Mouse (Mus musculus): ENCODE data around the gene Sbno1.

Gene Sbno1

DNA sequence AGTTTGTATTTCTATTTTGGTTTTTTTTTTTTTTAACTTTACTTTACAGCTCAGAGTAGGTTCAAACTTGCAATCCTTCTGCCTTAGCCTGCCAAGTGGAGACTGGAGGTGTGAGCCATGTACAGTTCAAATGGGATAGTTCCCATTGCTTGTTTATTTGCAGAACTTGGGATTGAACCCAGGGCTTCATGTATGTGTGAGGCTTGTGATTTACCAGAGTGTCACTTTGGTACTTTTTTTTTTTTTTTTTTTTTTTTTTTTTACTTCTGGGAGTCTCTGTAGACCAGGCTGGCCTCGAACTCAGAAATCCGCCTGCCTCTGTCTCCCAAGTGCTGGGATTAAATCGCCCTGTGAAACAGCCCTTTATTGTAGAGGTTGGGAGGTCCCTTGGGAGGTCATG is 18.4 kb upstream of the Sbno1 start:
- no peak for DNase-seq (ENCODE audit: low spot score in 2 of 2)

DNA sequence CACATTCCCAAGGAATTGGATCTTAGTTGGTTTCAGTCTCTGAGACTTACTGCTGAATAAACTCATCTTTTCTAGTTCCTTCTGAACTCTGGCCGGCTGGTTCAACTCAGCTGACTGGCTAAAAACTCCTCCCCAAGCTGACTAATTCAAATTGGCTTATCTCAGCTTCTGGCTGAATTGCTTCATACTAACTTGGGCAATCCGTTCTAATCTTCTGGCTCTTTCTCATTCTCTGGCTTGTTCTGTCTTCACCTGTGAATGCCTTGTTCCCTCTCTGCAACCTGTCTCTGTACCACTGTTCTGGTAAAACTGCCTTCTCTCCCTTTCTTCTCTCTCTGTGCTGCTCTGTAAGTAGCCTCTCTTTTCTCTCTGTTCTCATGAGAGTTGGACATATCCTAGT is 16.8 kb upstream of the Sbno1 start:
- DNase-seq (ENCODE audit: low spot score in 2 of 2) = no peak

DNA sequence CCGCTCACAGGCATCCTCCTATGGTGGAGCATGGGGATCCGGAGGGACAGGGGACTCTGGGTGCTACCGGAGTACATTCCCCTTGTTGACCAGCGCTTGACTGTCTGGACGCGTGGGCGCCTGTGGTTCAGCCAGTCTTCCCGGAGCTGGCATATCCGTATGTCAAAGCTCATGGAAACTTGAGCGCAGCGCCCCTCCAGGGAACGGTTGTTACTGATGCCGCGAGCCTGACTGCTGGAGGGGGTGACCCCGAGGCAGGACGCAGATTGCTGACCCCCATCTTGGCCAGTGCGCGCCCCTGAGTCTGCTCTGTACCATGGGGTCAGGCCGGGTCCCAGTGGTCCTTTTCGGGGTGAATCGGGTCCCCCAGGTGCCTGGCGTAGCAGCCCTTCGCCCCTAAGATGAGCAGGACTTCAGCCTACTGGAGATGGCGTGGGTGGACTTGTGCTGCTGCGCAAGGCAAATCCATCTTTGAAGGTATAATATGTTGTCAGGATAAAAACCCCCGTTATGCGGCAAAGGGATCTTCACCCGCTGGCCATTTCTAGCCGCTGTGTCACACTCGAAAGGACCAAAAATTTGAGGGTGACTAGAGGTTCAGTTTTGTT is 14.4 kb upstream of the Sbno1 start:
- DNase-seq (ENCODE audit: low spot score in 2 of 2) = no peak

DNA sequence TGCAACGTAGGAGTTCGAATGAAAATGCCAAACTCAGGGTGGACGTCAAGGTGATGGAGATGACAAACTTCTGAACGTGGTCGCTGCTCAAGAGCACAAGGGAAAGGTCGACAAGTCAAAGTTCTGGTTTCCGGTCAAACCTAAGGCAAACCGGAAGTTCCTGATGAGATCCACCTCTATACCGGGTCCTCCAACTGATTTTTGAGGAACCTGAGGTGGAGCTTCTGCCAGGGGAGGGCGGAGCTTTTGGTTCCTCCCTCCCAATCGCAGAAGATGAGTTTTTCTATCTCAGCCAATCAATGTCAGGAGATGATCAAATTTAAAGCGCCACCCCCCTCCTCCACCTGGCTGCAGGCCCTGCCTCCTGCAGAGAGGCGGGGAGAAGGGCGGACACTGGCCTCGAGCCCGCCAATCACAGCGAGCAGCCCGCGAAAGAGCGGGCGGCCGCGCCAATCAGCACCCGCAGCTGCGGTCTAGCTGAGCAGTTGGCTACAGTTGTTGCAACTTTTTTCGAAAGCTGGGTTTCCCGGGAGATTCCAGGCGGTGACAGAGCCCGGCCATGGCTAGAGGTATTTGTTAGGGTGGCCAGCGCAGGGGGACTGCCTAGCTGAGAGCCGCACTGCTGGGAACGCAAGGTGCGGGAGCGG is 13.8 kb upstream of the Sbno1 start, which contains the start of gene Kmt5a:
Gene Kmt5a, plus strand, starts transcription at position 484 of the 647 bp plus-strand sequence.
- peak; percentile 96 to 98 for DNase-seq (ENCODE audit: low spot score in 2 of 2)

DNA sequence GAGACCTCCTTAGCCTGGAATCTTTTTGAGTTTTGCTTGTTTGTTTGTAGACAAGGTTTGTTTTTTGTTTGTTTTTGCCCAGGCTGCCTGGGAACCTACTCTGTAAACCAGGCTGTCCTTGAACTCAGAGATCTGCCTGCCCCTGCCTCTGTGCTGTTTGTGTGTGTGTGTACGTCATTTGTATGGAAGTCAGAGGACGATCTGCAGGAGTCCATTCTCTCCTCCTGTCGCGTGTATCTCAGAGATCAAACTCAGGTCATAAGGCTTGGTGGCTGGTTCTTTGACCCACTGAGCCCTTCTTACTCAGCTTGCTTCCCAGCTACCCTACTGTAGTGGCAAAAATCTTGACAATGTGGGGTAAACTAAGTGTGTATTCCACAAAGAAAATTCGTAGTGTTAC is 12.9 kb upstream of the Sbno1 start:
- no peak for DNase-seq (ENCODE audit: low spot score in 2 of 2)

DNA sequence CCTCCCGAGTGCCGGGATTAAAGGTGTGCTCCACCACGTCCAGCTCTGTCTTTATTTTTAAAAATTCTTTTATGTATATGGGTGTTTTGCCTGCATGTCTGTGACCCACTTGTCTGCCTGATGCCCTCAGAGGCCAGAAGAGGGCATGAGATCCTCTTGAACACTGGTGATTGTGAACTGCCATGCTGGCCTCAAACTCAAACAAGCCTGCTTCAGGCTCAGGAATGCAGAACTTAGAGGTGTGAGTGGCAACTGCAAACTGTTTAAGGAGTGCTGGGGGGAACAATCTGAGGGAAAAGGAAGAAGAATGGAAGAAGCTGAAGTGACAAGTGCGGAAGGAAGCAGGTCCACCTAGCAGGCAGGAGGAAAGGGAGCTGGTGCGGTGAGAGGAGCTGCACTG is 12.4 kb upstream of the Sbno1 start:
- DNase-seq (ENCODE audit: low spot score in 2 of 2) = no peak

DNA sequence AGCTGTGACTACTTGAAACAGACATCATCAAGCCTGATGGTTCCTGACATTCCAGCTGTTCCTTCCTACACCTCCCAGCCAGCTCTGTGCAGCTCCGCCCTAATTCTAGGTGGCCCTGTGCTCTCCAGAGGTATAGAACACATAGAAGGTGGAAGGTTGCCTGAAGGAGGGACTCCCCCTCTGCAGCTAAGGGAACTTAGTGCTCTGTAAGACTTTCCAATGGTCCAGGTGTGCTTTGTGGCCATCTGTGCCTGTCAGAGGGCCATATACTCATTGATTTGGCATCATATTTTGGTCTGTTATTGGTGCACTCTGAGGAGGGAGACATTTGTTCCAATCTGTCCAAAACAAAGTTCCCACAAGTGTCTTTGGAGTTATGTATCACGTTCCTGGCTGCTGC is 7.2 kb upstream of the Sbno1 start:
- DNase-seq (ENCODE audit: low spot score in 2 of 2) = no peak

DNA sequence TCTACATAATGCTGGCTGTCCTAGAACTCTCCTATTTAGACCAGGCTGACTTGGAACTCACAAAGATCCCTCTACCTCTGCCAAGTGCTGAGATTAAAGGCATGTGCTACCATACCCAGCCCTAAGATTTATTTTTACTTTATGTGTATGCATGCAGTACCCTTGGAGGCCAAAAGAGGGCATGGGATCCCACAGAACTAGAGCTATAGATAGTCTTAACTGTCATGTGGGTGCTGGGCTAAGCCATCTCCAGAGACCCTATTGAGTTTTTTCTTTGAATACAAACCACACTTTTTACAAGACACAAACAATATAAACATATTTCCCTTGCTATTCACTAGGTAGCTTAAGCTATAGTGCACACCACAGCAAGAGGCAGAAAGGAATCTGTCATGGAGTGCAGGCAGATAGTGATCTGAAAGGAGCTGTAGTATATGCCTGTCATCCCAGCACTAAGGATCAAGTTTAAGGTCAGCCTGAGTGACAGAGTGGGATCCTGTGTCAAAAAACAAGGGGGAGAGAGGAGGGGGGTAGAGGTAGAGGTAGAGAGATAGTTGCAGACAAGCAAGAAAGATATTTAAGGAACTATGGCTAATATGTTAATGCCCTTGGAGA is 6.7 kb upstream of the Sbno1 start:
- peak in 1 of 2 experiments; percentile 76 for DNase-seq (ENCODE audit: low spot score in 2 of 2)

DNA sequence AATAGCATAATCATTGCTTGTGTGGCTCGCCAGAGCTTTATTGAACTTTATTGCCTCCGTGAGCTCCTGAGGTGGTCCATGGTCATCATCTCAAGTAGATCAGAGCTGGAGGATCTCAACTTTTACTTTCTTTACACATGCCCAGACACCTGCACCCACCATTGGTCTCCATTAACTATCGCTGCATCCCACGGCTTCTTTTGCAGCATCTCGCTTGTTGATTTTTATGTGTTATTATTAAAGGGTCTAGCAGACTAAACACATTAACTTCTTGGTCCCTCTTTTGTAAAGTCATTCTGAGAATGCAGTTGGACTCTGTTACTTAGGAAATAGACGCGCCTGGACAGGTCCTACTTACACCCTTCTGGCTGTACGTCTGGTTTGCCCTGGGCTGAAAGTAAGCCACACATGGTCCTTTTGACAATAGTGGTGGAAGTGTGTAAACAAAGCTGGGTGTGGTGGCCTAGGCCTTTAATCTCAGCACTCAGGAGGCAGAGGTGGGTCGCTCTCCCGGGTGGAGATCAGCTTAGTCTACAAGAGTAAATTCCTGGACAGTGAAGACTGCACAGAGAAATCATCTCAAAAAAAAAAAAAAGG is 772 bp upstream of the Sbno1 start:
- DNase-seq (ENCODE audit: low spot score in 2 of 2) = no peak

DNA sequence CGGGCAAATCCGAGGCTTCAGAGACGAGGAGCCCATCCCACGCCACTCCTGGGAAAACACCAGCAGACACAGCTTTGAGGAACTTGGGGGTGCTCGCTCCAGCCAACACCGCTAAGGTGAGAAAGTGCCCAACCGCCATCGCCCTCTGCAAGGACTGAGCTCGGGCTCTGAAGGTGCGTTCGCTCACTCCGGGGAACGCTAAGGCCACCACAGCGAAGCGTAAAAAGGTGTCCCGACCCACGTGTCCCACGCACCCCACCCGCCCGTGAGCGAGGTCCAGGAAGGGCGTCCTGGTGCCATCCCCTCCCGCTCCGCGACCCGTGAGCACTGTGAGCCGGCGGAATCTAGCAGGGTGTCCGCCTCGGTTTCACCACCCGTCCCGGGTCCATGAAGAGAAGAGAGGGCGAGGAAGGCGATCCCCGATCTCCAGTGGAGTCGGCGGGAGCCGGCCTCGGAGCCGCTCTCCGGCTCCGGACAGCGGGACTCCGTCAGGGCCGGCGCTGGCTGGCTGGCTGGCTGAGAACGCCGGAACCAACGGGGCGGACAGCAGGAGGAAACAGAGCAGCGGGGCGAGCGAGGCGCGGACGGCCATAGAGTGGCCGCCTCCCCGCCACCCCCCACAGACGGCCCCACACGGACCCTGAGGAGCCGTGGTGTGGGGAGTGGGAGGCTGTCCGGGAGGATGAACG is 934 bp downstream of the Sbno1 start:
- DNase-seq (ENCODE audit: low spot score in 2 of 2) = peak in 1 of 2 experiments; percentile 24

DNA sequence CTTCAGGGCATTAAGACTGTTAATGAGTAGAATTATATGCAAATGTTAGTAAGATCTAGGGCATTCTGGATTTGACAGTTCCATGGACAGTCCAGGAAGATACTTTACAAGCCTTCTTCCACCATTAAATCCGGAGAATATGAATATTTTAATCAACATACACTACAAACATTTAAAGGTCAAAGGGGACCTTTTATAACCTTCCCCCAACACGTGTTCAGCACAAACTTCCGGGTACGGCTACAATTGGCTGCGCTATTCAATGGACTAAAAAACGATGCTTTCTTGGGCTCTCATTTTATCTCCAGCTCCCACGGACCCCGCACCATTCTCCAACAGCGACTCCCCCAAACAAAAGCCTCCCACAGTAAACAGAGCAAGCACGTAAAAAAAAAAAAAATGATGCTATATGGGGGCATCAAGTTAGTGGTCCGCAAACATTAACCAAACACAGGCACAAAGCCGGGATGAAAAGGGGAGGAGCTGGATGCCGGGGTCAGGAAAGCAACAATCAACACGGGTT is 1.5 kb downstream of the Sbno1 start:
- no peak for DNase-seq (ENCODE audit: low spot score in 2 of 2)

DNA sequence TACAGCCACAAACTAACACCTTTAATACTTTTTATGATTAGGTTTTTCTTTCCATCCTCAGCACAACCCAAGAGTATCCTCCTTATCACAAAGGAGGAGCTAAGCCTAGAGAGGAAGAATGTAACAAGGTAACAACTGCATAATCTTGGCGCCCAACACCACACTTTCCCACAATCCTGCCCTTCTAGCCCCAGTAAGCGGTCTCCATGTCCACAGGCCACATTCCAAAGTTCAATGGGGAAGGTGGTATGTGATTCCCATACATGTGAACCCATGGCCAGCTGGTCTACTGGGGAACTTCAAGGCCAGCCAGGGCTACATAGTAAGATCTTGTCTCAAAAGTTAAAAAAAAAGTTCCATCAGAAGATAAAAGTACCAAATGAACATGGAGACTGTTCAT is 4.0 kb downstream of the Sbno1 start:
- DNase-seq (ENCODE audit: low spot score in 2 of 2) = no peak

DNA sequence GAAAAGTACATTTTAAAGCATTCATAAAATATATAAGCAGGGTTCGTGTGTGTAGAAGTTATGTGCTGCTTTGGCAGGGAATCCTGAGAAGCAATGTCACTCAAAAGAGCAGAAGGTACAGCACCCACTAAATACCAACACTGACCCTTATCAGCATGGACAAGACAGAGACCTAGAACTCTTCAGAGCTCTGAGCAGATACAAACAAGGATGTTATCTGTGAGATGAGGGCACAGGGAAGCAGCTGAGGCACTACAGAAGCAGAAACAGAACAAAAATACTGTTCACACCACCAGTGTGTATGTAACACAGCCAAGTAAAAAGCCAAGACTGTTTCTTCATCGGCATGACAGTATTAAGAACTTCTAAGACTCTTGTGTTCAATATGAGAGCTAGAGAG is 6.9 kb downstream of the Sbno1 start:
- no peak for DNase-seq (ENCODE audit: low spot score in 2 of 2)

DNA sequence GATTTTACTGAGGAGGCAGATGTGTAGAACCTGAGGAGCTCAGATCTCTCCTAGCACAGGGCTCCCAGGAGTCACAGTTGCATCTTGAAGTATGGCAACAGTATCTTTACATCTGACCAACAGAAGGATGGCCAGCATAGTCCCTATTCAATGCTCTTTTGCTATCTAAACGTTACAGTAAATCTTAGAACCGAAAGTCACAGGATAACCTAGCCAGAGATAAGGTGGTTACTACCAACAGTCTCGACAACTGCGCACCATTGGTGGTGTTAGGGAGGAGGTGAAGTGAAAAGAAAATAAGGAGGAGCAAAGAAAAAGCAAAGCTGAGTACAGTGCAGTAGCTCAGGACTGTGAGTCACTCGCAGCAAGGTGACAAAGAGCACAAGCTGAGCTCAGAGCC is 13.6 kb downstream of the Sbno1 start:
- DNase-seq (ENCODE audit: low spot score in 2 of 2) = no peak

DNA sequence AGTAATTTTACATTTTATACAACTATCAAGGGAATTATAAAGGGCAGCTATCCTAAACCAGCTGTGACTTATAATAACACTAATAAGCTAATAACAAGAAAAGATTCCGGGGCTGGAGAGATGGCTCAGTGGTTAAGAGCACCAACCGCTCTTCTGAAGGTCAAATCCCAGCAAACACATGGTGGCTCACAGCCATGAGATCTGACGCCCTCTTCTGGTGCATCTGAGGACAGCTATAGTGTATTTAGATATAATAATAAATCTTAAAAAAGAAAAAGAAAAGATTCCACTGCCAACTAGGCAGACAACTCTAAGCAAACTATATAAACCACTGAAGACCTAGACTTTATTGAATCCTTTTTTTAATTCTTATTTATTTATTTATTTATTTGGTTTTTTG is 15.0 kb downstream of the Sbno1 start:
- no peak for DNase-seq (ENCODE audit: low spot score in 2 of 2)

DNA sequence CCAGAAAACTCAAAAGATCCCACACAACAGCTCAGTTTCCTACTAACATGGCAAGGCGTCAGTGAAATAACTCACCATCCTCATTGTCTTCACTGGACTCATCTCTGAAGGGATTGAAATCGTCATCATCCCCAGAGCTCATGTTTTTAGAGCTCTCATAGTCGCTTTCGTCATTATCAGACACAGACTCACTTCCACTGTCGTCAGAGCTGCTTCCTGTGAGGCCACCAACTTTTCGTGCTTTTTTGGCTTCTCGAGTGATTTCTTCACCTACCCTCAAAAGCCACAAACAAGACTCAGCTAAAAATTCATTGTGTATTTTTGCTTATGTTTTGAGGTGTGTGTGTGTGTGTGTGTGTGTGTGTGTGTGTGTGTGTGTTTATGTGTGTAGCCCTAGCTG is 32.1 kb downstream of the Sbno1 start:
- no peak for DNase-seq (ENCODE audit: low spot score in 2 of 2)

DNA sequence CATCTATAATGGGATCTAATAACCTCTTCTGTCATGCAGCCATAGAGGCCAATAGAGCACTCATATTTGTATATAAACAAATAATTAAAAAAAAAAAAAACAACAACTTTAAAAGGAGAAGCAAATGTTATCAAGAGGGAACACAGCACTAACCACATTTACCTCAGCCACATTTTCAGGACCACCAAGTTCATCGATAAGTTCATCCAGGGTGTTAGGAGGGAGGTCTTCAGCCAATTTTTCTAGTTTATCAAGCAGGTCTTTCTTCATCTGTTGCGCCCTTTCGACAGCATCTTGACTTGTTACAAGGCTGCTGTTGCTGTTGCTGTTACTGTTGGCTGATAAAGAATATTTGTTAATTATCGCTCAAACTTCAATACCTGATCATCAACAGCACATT is 33.4 kb downstream of the Sbno1 start:
- no peak for DNase-seq (ENCODE audit: low spot score in 2 of 2)

DNA sequence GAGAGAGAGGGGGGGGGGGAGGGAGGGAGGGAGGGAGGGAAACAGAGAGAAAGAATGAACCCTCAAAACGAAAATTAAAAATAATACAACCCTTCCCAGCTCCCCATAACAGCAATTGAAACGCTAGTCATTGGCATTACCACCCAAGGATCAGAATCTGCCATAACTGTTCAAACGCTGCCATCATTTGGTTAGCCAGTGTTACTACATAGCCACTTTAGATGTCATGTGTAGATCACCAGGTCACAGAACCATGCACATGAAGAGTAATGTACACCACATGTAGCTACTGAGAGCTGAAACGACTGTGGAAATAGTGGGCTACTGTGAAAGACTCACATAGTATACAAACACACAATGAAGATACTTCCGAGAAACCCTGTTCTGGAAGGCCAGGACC is 37.9 kb downstream of the Sbno1 start:
- DNase-seq (ENCODE audit: low spot score in 2 of 2) = no peak

DNA sequence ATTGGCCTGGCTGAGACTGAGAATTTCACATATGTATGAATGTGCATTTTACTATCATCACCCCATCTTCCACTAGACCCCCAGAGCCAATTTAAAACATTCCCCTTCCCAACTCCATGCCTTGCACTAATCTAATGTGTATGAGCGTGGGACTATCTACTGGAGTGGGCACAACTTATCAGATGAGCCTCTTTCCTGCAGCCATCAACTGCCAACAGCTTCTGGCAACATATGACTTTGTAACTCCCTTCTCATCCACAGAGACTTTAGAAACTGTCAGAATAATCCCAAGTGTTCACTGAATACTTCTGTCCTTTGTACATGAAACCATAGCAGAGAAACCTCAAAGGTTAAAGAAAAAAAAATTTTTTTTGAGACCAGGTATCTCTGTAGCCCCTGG is 45.7 kb downstream of the Sbno1 start:
- no peak for DNase-seq (ENCODE audit: low spot score in 2 of 2)

DNA sequence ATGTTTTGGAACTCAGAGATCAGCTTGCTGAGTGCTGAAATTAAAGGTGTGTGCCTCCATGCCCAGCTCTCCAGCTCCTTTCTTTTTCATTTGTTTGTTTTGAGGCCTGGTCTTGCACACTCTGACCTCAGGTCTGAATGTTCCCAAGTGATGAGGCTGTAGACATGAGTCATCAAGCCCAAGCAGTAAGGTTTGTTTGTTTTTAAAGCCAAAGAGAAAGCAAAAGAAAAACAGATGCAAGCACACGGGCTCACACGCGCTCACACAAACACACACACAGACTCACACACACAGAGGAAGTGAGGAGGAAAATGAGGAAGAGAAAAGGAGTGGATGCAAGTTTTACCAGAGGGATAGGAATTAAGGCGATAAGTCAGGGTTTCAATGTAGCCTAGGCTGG is 48.7 kb downstream of the Sbno1 start:
- no peak for DNase-seq (ENCODE audit: low spot score in 2 of 2)

DNA sequence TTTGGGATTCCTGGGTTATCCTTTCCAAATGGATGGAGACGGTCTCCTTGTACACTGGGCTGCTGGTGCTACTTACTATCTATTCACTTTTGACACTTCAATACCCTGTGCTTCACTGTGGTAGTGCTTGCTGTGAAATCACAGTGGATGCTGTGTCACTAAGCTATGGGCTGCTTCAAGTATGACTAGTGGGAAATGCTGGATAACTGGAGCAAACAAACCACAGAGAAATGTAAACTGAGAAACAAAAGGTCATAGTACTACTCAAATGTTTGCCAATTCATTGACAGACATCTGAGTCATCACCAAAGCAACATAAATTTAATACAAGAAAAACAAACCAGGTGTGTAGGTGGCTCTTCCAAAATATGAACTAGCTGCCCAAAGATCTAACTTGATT is 49.4 kb downstream of the Sbno1 start:
- no peak for DNase-seq (ENCODE audit: low spot score in 2 of 2)

DNA sequence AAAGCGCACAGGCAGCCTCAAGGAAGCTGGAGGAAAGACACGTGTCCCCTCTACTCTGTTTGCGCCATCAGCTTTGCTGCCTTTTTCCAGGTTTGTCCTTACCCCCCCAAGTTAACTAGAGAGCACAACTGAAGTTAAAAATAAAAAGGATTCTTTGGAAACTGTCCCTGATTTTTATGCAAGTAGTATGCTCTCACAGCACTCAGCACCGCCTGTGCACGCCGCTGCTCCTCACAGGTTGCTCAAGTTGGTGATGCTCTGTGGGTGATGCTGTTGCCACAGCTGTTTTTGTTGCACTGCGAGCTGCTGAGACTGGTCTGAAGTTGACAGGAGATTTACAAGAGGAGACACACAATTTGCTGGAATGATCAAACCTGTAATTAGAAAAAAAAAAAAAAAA is 51.5 kb downstream of the Sbno1 start:
- no peak for DNase-seq (ENCODE audit: low spot score in 2 of 2)
